Mouse (Mus musculus): Measurements from ENCODE around the gene Agfg2. TPM values are rescaled to one million over a fixed set of nuclear protein-coding genes. Genes with fewer than 3 reads are reported as not detected.

Gene Agfg2
- polyA plus RNA-seq, 1 experiment from 2014 or later = 19.5 TPM

Other genes with a start within 250 kb of the Agfg2 start
- gene Zan, start 207.7 kb downstream of the Agfg2 start, polyA plus RNA-seq (2015; fragmentation: Nextera tagmentation; extraction: Ambion mirVana) = 0.08 and 0.12 TPM in 2 replicates
- 74.0 and 82.0 TPM in 2 replicates for gene Pop7, start 182.2 kb downstream of the Agfg2 start, polyA plus RNA-seq (2015; fragmentation: Nextera tagmentation; extraction: Ambion mirVana)
- gene Gigyf1, start 166.2 kb downstream of the Agfg2 start, polyA plus RNA-seq (2015; fragmentation: Nextera tagmentation; extraction: Ambion mirVana) = 19.6 and 20.5 TPM in 2 replicates
- gene Epo, start 151.5 kb downstream of the Agfg2 start, polyA plus RNA-seq (2015; fragmentation: Nextera tagmentation; extraction: Ambion mirVana) = not detected in 2 replicates
- gene Gnb2, start 151.2 kb downstream of the Agfg2 start, polyA plus RNA-seq (2015; fragmentation: Nextera tagmentation; extraction: Ambion mirVana) = 520 and 545 TPM in 2 replicates
- gene Actl6b, start 131.2 kb downstream of the Agfg2 start, polyA plus RNA-seq (2015; fragmentation: Nextera tagmentation; extraction: Ambion mirVana) = 231 and 235 TPM in 2 replicates
- 2.4 and 3.6 TPM in 2 replicates for gene Tfr2, start 114.9 kb downstream of the Agfg2 start, polyA plus RNA-seq (2015; fragmentation: Nextera tagmentation; extraction: Ambion mirVana)
- gene Mospd3, start 83.7 kb downstream of the Agfg2 start, polyA plus RNA-seq (2015; fragmentation: Nextera tagmentation; extraction: Ambion mirVana) = 37.6 and 43.1 TPM in 2 replicates
- 9.0 and 10.5 TPM in 2 replicates for gene Pcolce, start 70.9 kb downstream of the Agfg2 start, polyA plus RNA-seq (2015; fragmentation: Nextera tagmentation; extraction: Ambion mirVana)
- gene Fbxo24, start 55.7 kb downstream of the Agfg2 start, polyA plus RNA-seq (2015; fragmentation: Nextera tagmentation; extraction: Ambion mirVana) = 0.23 and 0.32 TPM in 2 replicates
- 18.7 and 21.4 TPM in 2 replicates for gene Lrch4, start 55.6 kb downstream of the Agfg2 start, polyA plus RNA-seq (2015; fragmentation: Nextera tagmentation; extraction: Ambion mirVana)
- gene Gm20605, start 55.6 kb downstream of the Agfg2 start, polyA plus RNA-seq (2015; fragmentation: Nextera tagmentation; extraction: Ambion mirVana) = 9.2 and 9.9 TPM in 2 replicates
- gene Sap25, start 43.4 kb downstream of the Agfg2 start, polyA plus RNA-seq (2015; fragmentation: Nextera tagmentation; extraction: Ambion mirVana) = 2.7 and 10.9 TPM in 2 replicates
- not detected in 2 replicates for gene Irs3, start 39.0 kb downstream of the Agfg2 start, polyA plus RNA-seq (2015; fragmentation: Nextera tagmentation; extraction: Ambion mirVana)
- 39.9 and 42.3 TPM in 2 replicates for gene Nyap1, start 56.9 kb upstream of the Agfg2 start, polyA plus RNA-seq (2015; fragmentation: Nextera tagmentation; extraction: Ambion mirVana)
- 44.2 and 54.0 TPM in 2 replicates for gene Tsc22d4, start 61.0 kb upstream of the Agfg2 start, polyA plus RNA-seq (2015; fragmentation: Nextera tagmentation; extraction: Ambion mirVana)
- 43.4 and 48.9 TPM in 2 replicates for gene Ppp1r35, start 94.1 kb upstream of the Agfg2 start, polyA plus RNA-seq (2015; fragmentation: Nextera tagmentation; extraction: Ambion mirVana)
- 10.6 and 11.0 TPM in 2 replicates for gene Mepce, start 102.9 kb upstream of the Agfg2 start, polyA plus RNA-seq (2015; fragmentation: Nextera tagmentation; extraction: Ambion mirVana)
- gene Zcwpw1, start 103.1 kb upstream of the Agfg2 start, polyA plus RNA-seq (2015; fragmentation: Nextera tagmentation; extraction: Ambion mirVana) = 10.9 and 12.0 TPM in 2 replicates
- gene Pilra, start 151.6 kb upstream of the Agfg2 start, polyA plus RNA-seq (2015; fragmentation: Nextera tagmentation; extraction: Ambion mirVana) = 0.42 TPM in 1 of 2 replicates, not detected in the other
- gene Pilrb1, start 173.4 kb upstream of the Agfg2 start, polyA plus RNA-seq (2015; fragmentation: Nextera tagmentation; extraction: Ambion mirVana) = not detected in 2 replicates
- not detected in 2 replicates for gene Pilrb2, start 187.1 kb upstream of the Agfg2 start, polyA plus RNA-seq (2015; fragmentation: Nextera tagmentation; extraction: Ambion mirVana)
- 0.06 TPM in 1 of 2 replicates, not detected in the other for gene Cyp3a13, start 236.9 kb upstream of the Agfg2 start, polyA plus RNA-seq (2015; fragmentation: Nextera tagmentation; extraction: Ambion mirVana)

All from midbrain, embryonic 13.5 days (tissue).